Mouse (Mus musculus): ENCODE measurements around the gene Gm13128. TPM values are rescaled to one million over a fixed set of nuclear protein-coding genes. Genes with fewer than 3 reads are reported as not detected.
"Not testable (repeated sequence)": the region's sequence is repeated elsewhere in the genome, so short reads cannot be mapped to it uniquely, and the experiment has no call there.

The Gm13128 gene
- not detected for total RNA-seq (2022)

DNA sequence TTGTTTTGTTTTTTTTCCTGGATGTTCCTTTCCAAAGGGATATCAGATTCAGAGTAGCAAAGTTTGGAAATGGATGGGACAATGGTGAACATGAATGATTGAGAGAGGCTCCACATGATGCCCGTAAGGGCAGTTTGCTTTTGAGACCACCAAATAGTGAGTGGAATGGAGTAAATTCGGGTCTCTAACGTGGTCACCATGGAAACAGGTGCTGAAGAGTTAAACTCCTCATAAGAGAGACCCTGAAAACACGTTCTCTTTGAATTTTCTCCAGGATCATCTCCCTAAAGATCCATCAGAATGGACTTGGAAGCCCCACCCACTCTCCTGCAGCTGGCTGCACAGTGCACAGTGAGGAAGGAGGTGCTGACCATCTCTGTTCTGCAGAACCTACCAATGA lies at the start of gene Gm13128:
TSS of gene Gm13128 (plus strand) at position 301 of the 400 bp plus-strand sequence.
- not testable (repeated sequence) for DNase-seq

GRCm38 (mm10) chr4:144280388-144280787 lies 49.7 kb upstream of the Gm13128 start, which contains the start of gene Pramel5:
Gene Pramel5, minus strand, starts transcription at chr4:144280488.
- DNase-seq, result not testable (repeated sequence)

DNA sequence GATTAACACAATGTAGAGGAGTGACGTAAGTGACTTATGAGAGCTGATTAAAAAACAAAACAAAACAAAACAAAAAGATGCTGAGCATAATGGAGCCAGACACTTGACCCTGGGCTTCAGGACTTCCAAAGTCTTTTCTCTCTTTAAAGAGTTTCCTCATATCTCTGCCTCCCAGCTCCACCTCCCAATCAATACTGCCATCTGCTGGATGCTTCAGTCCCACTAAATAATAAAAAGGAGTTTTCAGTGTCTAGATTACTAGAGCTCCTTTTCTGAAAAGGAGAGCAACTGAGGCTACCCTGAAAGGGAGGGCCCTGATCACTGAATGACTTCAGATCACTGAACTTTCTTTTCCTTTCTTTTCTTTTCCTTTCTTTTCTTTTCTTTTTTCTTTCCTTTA lies 30.6 kb upstream of the Gm13128 start:
- DNase-seq, result not testable (repeated sequence)

DNA sequence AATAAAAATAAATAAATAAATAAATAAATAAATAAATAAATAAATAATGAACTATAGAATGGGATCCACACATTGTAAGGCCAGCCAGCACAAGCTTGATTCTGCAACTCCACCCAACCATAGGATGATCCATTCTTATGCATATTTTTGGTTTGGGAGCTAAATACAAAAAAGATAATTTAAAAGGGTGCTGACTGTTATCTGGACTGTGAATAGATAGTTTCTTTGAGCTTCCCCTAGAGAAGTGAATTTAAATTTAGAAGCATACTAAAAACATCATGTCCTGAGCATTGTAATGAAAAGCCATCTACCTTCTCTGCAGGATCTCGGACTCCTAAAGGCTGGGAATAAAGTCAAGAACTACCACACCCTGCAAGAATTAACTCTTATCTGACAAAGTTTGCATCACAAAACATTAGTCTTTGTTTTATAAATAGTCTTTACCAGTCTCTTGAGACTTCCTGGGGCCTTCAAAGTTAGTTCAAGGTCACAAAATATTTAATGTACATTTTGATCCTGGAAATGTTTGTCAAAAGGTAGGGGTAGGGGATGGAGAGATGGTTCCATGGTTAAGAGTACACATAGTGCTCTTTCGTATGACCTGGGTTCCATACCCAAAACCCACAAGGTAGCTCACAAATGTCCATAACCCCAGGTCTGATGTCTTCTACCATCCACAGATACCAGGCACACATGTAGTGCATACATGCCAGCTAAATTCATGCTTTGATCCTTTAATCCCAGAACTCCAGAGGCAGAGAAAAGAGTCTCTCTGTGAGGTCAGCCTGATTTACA lies 17.2 kb upstream of the Gm13128 start:
- DNase-seq, result not testable (repeated sequence)

DNA sequence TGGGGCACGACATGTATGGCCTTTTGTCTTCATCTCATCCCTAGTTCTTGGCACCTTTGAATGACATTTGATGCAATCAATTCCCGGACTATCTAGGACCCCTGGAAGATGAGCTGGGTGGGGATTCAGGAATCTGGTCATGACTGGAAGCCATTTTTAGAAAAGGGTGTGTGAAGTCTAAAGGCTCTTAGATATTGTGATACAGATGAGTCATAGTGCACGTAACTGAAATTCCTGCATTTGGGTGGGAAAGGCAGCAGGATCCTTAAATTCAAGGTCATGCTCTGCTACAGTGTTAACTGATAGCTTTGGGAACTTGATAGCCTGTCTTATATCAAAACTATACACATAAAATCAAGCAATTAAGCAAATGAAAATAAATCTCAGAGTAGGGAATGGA lies 5.8 kb downstream of the Gm13128 start:
- not testable (repeated sequence) for DNase-seq

GRCm38 (mm10) chr4:144357642-144358041 lies 27.6 kb downstream of the Gm13128 start, which contains the start of gene Gm13119:
Gene Gm13119, plus strand, starts transcription at chr4:144357942.
- not testable (repeated sequence) for DNase-seq

DNA sequence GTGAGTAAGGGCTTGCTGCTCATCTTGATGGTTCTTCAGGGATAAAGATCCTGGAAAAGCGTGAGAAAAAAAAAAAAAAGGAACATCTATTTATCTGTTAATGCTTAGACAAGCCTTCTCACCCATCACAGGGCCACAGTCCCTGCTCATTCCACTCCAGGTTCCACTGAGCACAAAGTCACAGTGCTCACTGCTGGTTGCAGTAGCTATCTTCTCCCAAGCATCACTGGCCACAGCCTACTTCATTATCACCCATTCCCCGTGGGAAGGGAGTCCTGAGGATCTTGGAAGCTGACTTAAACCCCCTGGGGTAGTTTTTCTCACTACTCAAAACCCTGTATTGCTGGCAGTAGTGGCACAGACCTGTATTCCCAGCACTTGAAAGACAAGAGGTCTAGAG lies 47.9 kb downstream of the Gm13128 start, which contains the start of gene Pramef20:
TSS of gene Pramef20 (minus strand) at position 23 of the 400 bp plus-strand sequence.
- no peak for DNase-seq

Other genes with a start within 250 kb of the Gm13128 start
- gene Gm13102, start 223.8 kb upstream of the Gm13128 start, total RNA-seq (2022), result not detected
- gene Oog3, start 167.6 kb upstream of the Gm13128 start, total RNA-seq (2022), result not detected
- not detected for gene Oog2, start 139.5 kb upstream of the Gm13128 start, total RNA-seq (2022)
- not detected for gene C87977, start 116.9 kb upstream of the Gm13128 start, total RNA-seq (2022)
- not detected for gene Pramel5, start 49.8 kb upstream of the Gm13128 start, total RNA-seq (2022)
- not detected for gene Gm13119, start 27.7 kb downstream of the Gm13128 start, total RNA-seq (2022)
- gene Pramef20, start 47.7 kb downstream of the Gm13128 start, total RNA-seq (2022), result not detected
- gene Pramef12, start 78.2 kb downstream of the Gm13128 start, total RNA-seq (2022), result not detected
- not detected for gene 1700012P22Rik, start 108.5 kb downstream of the Gm13128 start, total RNA-seq (2022)
- gene Gm9944, start 123.1 kb downstream of the Gm13128 start, total RNA-seq (2022), result not detected
- gene Aadacl3, start 133.5 kb downstream of the Gm13128 start, total RNA-seq (2022), result not detected
- gene 9430007A20Rik, start 189.6 kb downstream of the Gm13128 start, total RNA-seq (2022), result not detected
- not detected for gene Gm13124, start 234.9 kb downstream of the Gm13128 start, total RNA-seq (2022)